9 mouse cellular contexts compared by ENCODE assay signal in genomic region chr11:43348571-43348970, GRCm38 (mm10).
DNase-seq lines count a peak whose midpoint lies in the region; ATAC-seq and TF ChIP-seq lines count a peak whose summit lies in the region.
"Had no signal": no experiment of that assay in that cellular context is flagged by ENCODE, and none has a peak within 500 bp of the region (broad histone marks: within the 10 kb centered on the region; RNA-seq: fewer than 3 reads in every experiment).

No protein-coding gene starts in this region.

- ATAC-seq in kidney, embryonic 14.5 days (ENCODE audit: low FRiP score, low TSS enrichment) = peak; percentile 75
- no peak for ATAC-seq in limb, embryonic 14.5 days (ENCODE audit: low FRiP score, low read depth)
- peak; percentile 54 for ATAC-seq in neural tube, embryonic 12.5 days (ENCODE audit: low FRiP score, low read depth)
- peak; percentile 57; the same call in 1 of the 2 replicates for ATAC-seq in stomach, embryonic 14.5 days (ENCODE audit: insufficient number of reproducible peaks, insufficient read depth, low FRiP score, low read depth)

- H3K27me3 ChIP-seq in kidney, embryonic 14.5 days (ENCODE audit: control insufficient read depth, insufficient read depth, low read length) = no peaks in the 10 kb centered on the region
- no peaks in the 10 kb centered on the region for H3K27me3 ChIP-seq in limb, embryonic 14.5 days (ENCODE audit: control insufficient read depth, insufficient read depth, low read length)
- no peaks in the 10 kb centered on the region for H3K27me3 ChIP-seq in neural tube, embryonic 12.5 days (replicated peaks)
- H3K27me3 ChIP-seq in stomach, embryonic 14.5 days (ENCODE audit: control insufficient read depth, insufficient read depth, low read length) = no peaks in the 10 kb centered on the region
- H3K27me3 ChIP-seq: embryonic facial prominence, embryonic 12.5 days had no signal

- WGBS in kidney, embryonic 14.5 days = 16% methylated on average over 4 of the region's 4 CpGs
- 19% methylated on average over 4 of the region's 4 CpGs for WGBS in limb, embryonic 14.5 days
- 25% methylated on average over 4 of the region's 4 CpGs for WGBS in neural tube, embryonic 12.5 days
- WGBS in stomach, embryonic 14.5 days = 19% methylated on average over 4 of the region's 4 CpGs

- H3K4me1 ChIP-seq in kidney, embryonic 14.5 days (ENCODE audit: control insufficient read depth, insufficient read depth, low read length) = no peaks in the 10 kb centered on the region
- H3K4me1 ChIP-seq in limb, embryonic 14.5 days (ENCODE audit: control insufficient read depth, insufficient read depth, low read length) = no peaks in the 10 kb centered on the region
- H3K4me1 ChIP-seq in neural tube, embryonic 12.5 days = peaks cover 2% of the 10 kb centered on the region; the same call in 1 of the 2 replicates
- 0 out of 2 replicates have a peak, but pooled peaks cover 8% of the 10 kb centered on the region for H3K4me1 ChIP-seq in stomach, embryonic 14.5 days (ENCODE audit: control insufficient read depth, insufficient read depth, low read length)
- H3K4me1 ChIP-seq: embryonic facial prominence, embryonic 12.5 days had no signal

- no peaks in the 10 kb centered on the region for H3K36me3 ChIP-seq in kidney, embryonic 14.5 days (ENCODE audit: control insufficient read depth, insufficient read depth, low read length)
- H3K36me3 ChIP-seq in limb, embryonic 14.5 days (ENCODE audit: control insufficient read depth, insufficient read depth, low read length) = no peaks in the 10 kb centered on the region
- no peaks in the 10 kb centered on the region for H3K36me3 ChIP-seq in neural tube, embryonic 12.5 days
- H3K36me3 ChIP-seq in stomach, embryonic 14.5 days (ENCODE audit: control insufficient read depth, insufficient read depth, low read length) = no peaks in the 10 kb centered on the region
- H3K36me3 ChIP-seq: embryonic facial prominence, embryonic 12.5 days had no signal

- H3K9me3 ChIP-seq in kidney, embryonic 14.5 days (ENCODE audit: control insufficient read depth, low read length) = no peaks in the 10 kb centered on the region
- H3K9me3 ChIP-seq in limb, embryonic 14.5 days (ENCODE audit: control insufficient read depth, low read length) = no peaks in the 10 kb centered on the region
- H3K9me3 ChIP-seq in neural tube, embryonic 12.5 days = no peaks in the 10 kb centered on the region
- H3K9me3 ChIP-seq in stomach, embryonic 14.5 days (ENCODE audit: control insufficient read depth, low read depth, low read length) = no peaks in the 10 kb centered on the region
- H3K9me3 ChIP-seq: embryonic facial prominence, embryonic 12.5 days had no signal

- H3K4me2 ChIP-seq in kidney, embryonic 14.5 days (replicated peaks; ENCODE audit: low read depth, low read length) = no peak overlapping the region
- no peak overlapping the region for H3K4me2 ChIP-seq in limb, embryonic 14.5 days (replicated peaks; ENCODE audit: low read depth, low read length, severe bottlenecking)
- no peak overlapping the region for H3K4me2 ChIP-seq in neural tube, embryonic 12.5 days (replicated peaks)
- no peak overlapping the region for H3K4me2 ChIP-seq in stomach, embryonic 14.5 days (replicated peaks; ENCODE audit: low read depth, low read length)
- H3K4me2 ChIP-seq: embryonic facial prominence, embryonic 12.5 days had no signal

- no peak overlapping the region for H3K4me3 ChIP-seq in kidney, embryonic 14.5 days (ENCODE audit: low read length)
- no peak overlapping the region for H3K4me3 ChIP-seq in limb, embryonic 14.5 days (replicated peaks; ENCODE audit: low read length)
- H3K4me3 ChIP-seq in neural tube, embryonic 12.5 days = no peak overlapping the region
- no peak overlapping the region for H3K4me3 ChIP-seq in stomach, embryonic 14.5 days (ENCODE audit: low read depth, low read length)
- H3K4me3 ChIP-seq: embryonic facial prominence, embryonic 12.5 days had no signal

- no peak for TF ChIP-seq POLR2A in limb, embryonic 14.5 days (IDR thresholded peaks at IDR 0.05; ENCODE audit: borderline replicate concordance, extremely low read depth, insufficient read depth, insufficient read length)

- no peak overlapping the region for H3K27ac ChIP-seq in kidney, embryonic 14.5 days (ENCODE audit: low read depth, low read length)
- no peak overlapping the region for H3K27ac ChIP-seq in limb, embryonic 14.5 days (replicated peaks; ENCODE audit: low read depth, low read length)
- H3K27ac ChIP-seq in neural tube, embryonic 12.5 days = no peak overlapping the region
- no peak overlapping the region for H3K27ac ChIP-seq in stomach, embryonic 14.5 days (ENCODE audit: low read length)
- H3K27ac ChIP-seq: embryonic facial prominence, embryonic 12.5 days had no signal

- no peak overlapping the region for H3K9ac ChIP-seq in kidney, embryonic 14.5 days (ENCODE audit: low read depth, low read length)
- H3K9ac ChIP-seq in limb, embryonic 14.5 days (ENCODE audit: low read depth, low read length, severe bottlenecking) = no peak overlapping the region
- H3K9ac ChIP-seq in neural tube, embryonic 12.5 days = no peak overlapping the region
- no peak overlapping the region for H3K9ac ChIP-seq in stomach, embryonic 14.5 days (replicated peaks; ENCODE audit: low read depth, low read length)
- H3K9ac ChIP-seq: embryonic facial prominence, embryonic 12.5 days had no signal

- peak; percentile 75 for DNase-seq in A20 (ENCODE audit: low read depth, low spot score)
- DNase-seq in adrenal gland, adult 2 months = peak; percentile 72
- DNase-seq in embryo, embryonic 10.5 days (ENCODE audit: low spot score) = peak; percentile 87
- peak; percentile 60 to 72 for DNase-seq in gastrocnemius, postnatal 4 days (ENCODE audit: low spot score in 2 of 2)
- DNase-seq in limb, embryonic 14.5 days (ENCODE audit: low spot score) = peak; percentile 58
